8 mouse cellular contexts compared by ENCODE assay signal in the genomic region with DNA sequence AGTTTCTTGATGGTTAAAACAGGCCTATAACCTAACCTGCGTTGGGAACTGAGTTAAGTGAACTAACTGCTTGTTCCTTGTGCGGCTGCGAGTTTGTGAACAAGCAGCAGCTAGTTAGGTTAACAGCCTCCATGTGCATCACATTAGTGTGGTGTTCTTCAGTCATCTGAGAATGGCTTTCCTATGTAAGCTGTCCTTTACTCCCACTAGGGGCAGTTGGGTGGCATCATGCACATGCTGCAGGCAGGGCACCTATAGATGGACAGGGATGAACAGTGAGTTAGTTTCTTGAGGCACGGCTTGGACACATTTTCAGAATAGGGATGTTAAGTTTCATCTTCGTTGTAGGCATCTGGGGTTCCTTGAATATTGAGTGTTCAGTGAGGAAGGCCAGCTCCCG. TPM values are rescaled to one million over a fixed set of nuclear protein-coding genes. Genes with fewer than 3 reads are reported as not detected.
DNase-seq lines count a peak whose midpoint lies in the region; ATAC-seq and TF ChIP-seq lines count a peak whose summit lies in the region.

No protein-coding gene starts in this region.

- peaks cover 6% of the 10 kb centered on the region for H3K79me3 ChIP-seq in C2C12 (ENCODE audit: low read depth)

- H3ac ChIP-seq in C2C12 (ENCODE audit: control insufficient read depth, insufficient read length, low read depth): peak overlapping the region; percentile 52

- no peak for DNase-seq in cerebellum, adult 2 months
- DNase-seq in cerebellum, postnatal 10 days: no peak
- DNase-seq in cerebellum, adult 8-10 months: no peak
- DNase-seq in ovary, postnatal 36 days (ENCODE audit: low spot score): no peak
- DNase-seq in gastrocnemius, adult 8-10 months (ENCODE audit: low spot score in 2 of 2): no peak

- no peak overlapping the region for H3K27ac ChIP-seq in cerebellum, adult 2 months (ENCODE audit: insufficient read depth, low read length)
- H3K27ac ChIP-seq in forebrain, embryonic 15.5 days (replicated peaks): no peak overlapping the region
- no peak overlapping the region; the same call in 1 of the 2 replicates for H3K27ac ChIP-seq in macrophage

- TF ChIP-seq CTCF in cerebellum, adult 2 months (IDR thresholded peaks at IDR 0.05; ENCODE audit: borderline replicate concordance, insufficient read depth, low read depth, low read length): no peak
- no peak for TF ChIP-seq CTCF in C2C12 (IDR thresholded peaks at IDR 0.05; ENCODE audit: control insufficient read depth, insufficient read depth, insufficient read length)

- H3K79me2 ChIP-seq in C2C12 (ENCODE audit: control insufficient read depth, insufficient read depth): peaks cover 34% of the 10 kb centered on the region
- peaks cover 25% of the 10 kb centered on the region; the same call in 1 of the 2 replicates for H3K79me2 ChIP-seq in macrophage (ENCODE audit: inconsistent target)

- H3K9ac ChIP-seq in forebrain, embryonic 15.5 days (replicated peaks): peak overlapping the region; percentile 97

- 63% methylated on average over 6 of the region's 6 CpGs for WGBS in cerebellum, adult 2 months
- 68% methylated on average over 6 of the region's 6 CpGs for WGBS in forebrain, embryonic 15.5 days
- 58% methylated on average over 6 of the region's 6 CpGs for WGBS in macrophage (ENCODE audit: missing documents)

- ATAC-seq in forebrain, embryonic 15.5 days (replicated peaks): no peak

- peaks cover 15% of the 10 kb centered on the region; the same call in 1 of the 2 replicates for H3K4me1 ChIP-seq in cerebellum, adult 2 months (ENCODE audit: control insufficient read depth, insufficient read depth, low read length)
- peaks cover 22% of the 10 kb centered on the region for H3K4me1 ChIP-seq in forebrain, embryonic 15.5 days

- H3K27me3 ChIP-seq in cerebellum, adult 2 months (ENCODE audit: control insufficient read depth, insufficient read depth, low read length): no peaks in the 10 kb centered on the region
- H3K27me3 ChIP-seq in C2C12 (ENCODE audit: control insufficient read depth, insufficient read depth, insufficient read length): no peaks in the 10 kb centered on the region
- no peaks in the 10 kb centered on the region for H3K27me3 ChIP-seq in forebrain, embryonic 15.5 days

- no peaks in the 10 kb centered on the region for H3K9me3 ChIP-seq in forebrain, embryonic 15.5 days

- peak overlapping the region; percentile 79 for H3K4me2 ChIP-seq in forebrain, embryonic 15.5 days (replicated peaks)

- peak overlapping the region; percentile 91 for H3K4me3 ChIP-seq in cerebellum, adult 2 months (replicated peaks; ENCODE audit: insufficient read depth, low read depth, low read length)
- H3K4me3 ChIP-seq in C2C12 (ENCODE audit: insufficient read depth, poor library complexity, severe bottlenecking) (peak overlapping the region; percentile 84), macrophage (ENCODE audit: inconsistent target) (peak overlapping the region; percentile 56)
- peak overlapping the region; percentile 87 for H3K4me3 ChIP-seq in forebrain, embryonic 15.5 days

- no peak for TF ChIP-seq POLR2A in cerebellum, adult 2 months (IDR thresholded peaks at IDR 0.05; ENCODE audit: borderline replicate concordance, insufficient read depth, low read length)

- peaks cover 15% of the 10 kb centered on the region for H3K36me3 ChIP-seq in C2C12 (ENCODE audit: control insufficient read depth, insufficient read depth)
- peaks cover 52% of the 10 kb centered on the region for H3K36me3 ChIP-seq in forebrain, embryonic 15.5 days
- H3K36me3 ChIP-seq in macrophage (ENCODE audit: inconsistent target): peaks cover 44% of the 10 kb centered on the region

TF ChIP-seq in C2C12, 6 proteins besides CTCF, POLR2A, EP300 and RAD21:
- no peak for TF ChIP-seq MYOD1 (IDR thresholded peaks at IDR 0.05; ENCODE audit: control insufficient read depth, insufficient read length, low read depth)
- no peak for TF ChIP-seq MYOG (IDR thresholded peaks at IDR 0.05; ENCODE audit: control insufficient read depth, extremely low read depth, insufficient read length)
- TF ChIP-seq MAX (IDR thresholded peaks at IDR 0.05): no peak
- no peak for TF ChIP-seq USF1 (IDR thresholded peaks at IDR 0.05; ENCODE audit: low read depth)

RNA-seq across cellular contexts. Expression of a gene that starts 1.0 kb away (rescaled TPM):
- polyA plus RNA-seq in cerebellum, adult 2 months (2012; rRNA removed): 83.7 and 86.7 TPM in 2 replicates
- 8.5 TPM for polyA plus RNA-seq in C2C12 (2012; fragmentation: generic; extraction: Trizol)
- polyA plus RNA-seq in forebrain, embryonic 15.5 days (2015; fragmentation: Nextera tagmentation; extraction: Ambion mirVana): 46.8 and 47.2 TPM in 2 replicates
- 100 to 1,000 TPM in 11 of 26 experiments, 10 to 100 TPM in 15; 16.7 to 208 (median 79.9) TPM for total RNA-seq in macrophage (2018; cell fraction: chromatin; rRNA removed)
- 10 to 100 TPM in 21 of 26 experiments, 1 to 10 TPM in 5; 3.6 to 33.9 (median 15.4) TPM for total RNA-seq in macrophage (2018; cell fraction: cytosol; rRNA removed)
- total RNA-seq in macrophage (2018; cell fraction: nucleus; rRNA removed): 10 to 100 TPM in 25 of 26 experiments, 1 to 10 TPM in 1; 9.8 to 81.9 (median 44.6) TPM
- 10.8 to 15.8 TPM (median 14.7 TPM) in 3 replicates for polyA plus RNA-seq in macrophage (2018)
- total RNA-seq in gastrocnemius, adult 8-10 months (2022): 10 to 100 TPM; 13.7 to 22.6 (median 21.7) TPM

RNA-seq across cellular contexts. Expression of a gene that starts 1.2 kb away (rescaled TPM):
- 33.5 and 36.8 TPM in 2 replicates for polyA plus RNA-seq in cerebellum, adult 2 months (2012; rRNA removed)
- polyA plus RNA-seq in C2C12 (2012; fragmentation: generic; extraction: Trizol): 10.6 TPM
- polyA plus RNA-seq in forebrain, embryonic 15.5 days (2015; fragmentation: Nextera tagmentation; extraction: Ambion mirVana): 26.1 and 26.5 TPM in 2 replicates
- 100 to 1,000 TPM in 12 of 26 experiments, 10 to 100 TPM in 14; 44.7 to 142 (median 85.9) TPM for total RNA-seq in macrophage (2018; cell fraction: chromatin; rRNA removed)
- total RNA-seq in macrophage (2018; cell fraction: cytosol; rRNA removed): 10 to 100 TPM in 6 of 26 experiments, 1 to 10 TPM in 20; 3.4 to 13.7 (median 7.6) TPM
- total RNA-seq in macrophage (2018; cell fraction: nucleus; rRNA removed): 10 to 100 TPM; 24.5 to 73.8 (median 46.6) TPM
- polyA plus RNA-seq in macrophage (2018): 9.8 to 12.0 TPM (median 11.1 TPM) in 3 replicates
- total RNA-seq in gastrocnemius, adult 8-10 months (2022): 1 to 10 TPM; 3.8 to 8.4 (median 5.4) TPM

RNA-seq across cellular contexts. Expression of a gene that starts 19.1 kb away (rescaled TPM):
- polyA plus RNA-seq in cerebellum, adult 2 months (2012; rRNA removed): 18.5 and 22.1 TPM in 2 replicates
- polyA plus RNA-seq in C2C12 (2012; fragmentation: generic; extraction: Trizol) (0.89 TPM), macrophage (2018) (2.4 to 3.9 TPM (median 2.8 TPM) in 3 replicates)
- 4.0 and 4.8 TPM in 2 replicates for polyA plus RNA-seq in forebrain, embryonic 15.5 days (2015; fragmentation: Nextera tagmentation; extraction: Ambion mirVana)
- total RNA-seq in macrophage (2018; cell fraction: chromatin; rRNA removed): 1 to 10 TPM in 16 of 26 experiments, under 1 TPM in 6, not detected in 4; 0.33 to 9.0 (median 2.2) TPM
- total RNA-seq in macrophage (2018; cell fraction: cytosol; rRNA removed): 1 to 10 TPM in 19 of 26 experiments, under 1 TPM in 7; 0.43 to 4.6 (median 2.1) TPM
- 1 to 10 TPM in 19 of 26 experiments, under 1 TPM in 7; 0.32 to 7.8 (median 1.8) TPM for total RNA-seq in macrophage (2018; cell fraction: nucleus; rRNA removed)
- 1 to 10 TPM in 3 of 4 experiments, under 1 TPM in 1; 0.97 to 1.8 (median 1.3) TPM for total RNA-seq in gastrocnemius, adult 8-10 months (2022)

RNA-seq across cellular contexts. Expression of a gene that starts 30.5 kb away (rescaled TPM):
- 92.1 and 97.0 TPM in 2 replicates for polyA plus RNA-seq in cerebellum, adult 2 months (2012; rRNA removed)
- polyA plus RNA-seq in C2C12 (2012; fragmentation: generic; extraction: Trizol) (23.8 TPM), macrophage (2018) (13.9 to 19.0 TPM (median 17.2 TPM) in 3 replicates)
- polyA plus RNA-seq in forebrain, embryonic 15.5 days (2015; fragmentation: Nextera tagmentation; extraction: Ambion mirVana): 45.9 and 49.2 TPM in 2 replicates
- total RNA-seq in macrophage (2018; cell fraction: chromatin; rRNA removed): 100 to 1,000 TPM in 14 of 26 experiments, 10 to 100 TPM in 12; 40.7 to 168 (median 108) TPM
- 10 to 100 TPM in 25 of 26 experiments, 1 to 10 TPM in 1; 9.0 to 22.8 (median 14.8) TPM for total RNA-seq in macrophage (2018; cell fraction: cytosol; rRNA removed)
- 100 to 1,000 TPM in 1 of 26 experiments, 10 to 100 TPM in 25; 24.0 to 115 (median 59.4) TPM for total RNA-seq in macrophage (2018; cell fraction: nucleus; rRNA removed)
- total RNA-seq in gastrocnemius, adult 8-10 months (2022): 10 to 100 TPM in 3 of 4 experiments, 1 to 10 TPM in 1; 9.7 to 14.3 (median 12.0) TPM

RNA-seq across cellular contexts. Expression of a gene that starts 42.5 kb away (rescaled TPM):
- polyA plus RNA-seq in cerebellum, adult 2 months (2012; rRNA removed): 6.4 TPM in 2 replicates
- polyA plus RNA-seq in C2C12 (2012; fragmentation: generic; extraction: Trizol) (1.1 TPM), macrophage (2018) (0.27 to 1.4 TPM (median 0.40 TPM) in 3 replicates)
- polyA plus RNA-seq in forebrain, embryonic 15.5 days (2015; fragmentation: Nextera tagmentation; extraction: Ambion mirVana): 5.0 and 5.1 TPM in 2 replicates
- 1 to 10 TPM in 1 of 26 experiments, under 1 TPM in 10, not detected in 15; 0.12 to 1.0 (median 0.45) TPM for total RNA-seq in macrophage (2018; cell fraction: chromatin; rRNA removed)
- total RNA-seq in macrophage (2018; cell fraction: cytosol; rRNA removed): under 1 TPM in 22 of 26 experiments, not detected in 4; 0.03 to 0.95 (median 0.20) TPM
- total RNA-seq in macrophage (2018; cell fraction: nucleus; rRNA removed): under 1 TPM in 11 of 26 experiments, not detected in 15; 0.12 to 0.80 (median 0.53) TPM
- 1 to 10 TPM in 1 of 4 experiments, under 1 TPM in 3; 0.12 to 1.6 (median 0.58) TPM for total RNA-seq in gastrocnemius, adult 8-10 months (2022)
